Mouse (Mus musculus): ENCODE measurements at regions not wholly inside any gene's neighbourhood (a gene's known extent, or its start where the extent isn't known, plus 50 kb on each side); places are given as distances from the start of the nearest gene placed in this dataset.

DNA sequence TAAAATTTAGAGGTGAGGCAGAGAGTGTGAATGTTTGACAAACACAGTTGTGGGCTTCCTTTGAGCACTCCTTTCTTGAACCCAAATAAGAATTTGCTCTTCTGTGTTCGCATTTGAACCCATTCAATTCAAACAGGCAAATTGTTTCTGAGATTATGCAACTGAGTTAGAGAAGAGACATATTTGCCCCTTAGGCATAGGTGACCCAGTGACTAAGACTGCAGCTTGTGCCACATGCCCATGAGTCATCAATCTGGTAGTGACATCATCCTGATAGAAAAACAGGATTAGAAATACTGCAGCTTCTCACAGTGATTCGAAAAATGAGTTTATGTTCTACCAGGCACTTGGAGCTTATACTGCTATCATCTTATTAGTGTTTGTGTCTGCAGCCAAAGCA is 67.2 kb downstream of the Zfp622 start:
- DNase-seq (ENCODE audit: low spot score): no peak

DNA sequence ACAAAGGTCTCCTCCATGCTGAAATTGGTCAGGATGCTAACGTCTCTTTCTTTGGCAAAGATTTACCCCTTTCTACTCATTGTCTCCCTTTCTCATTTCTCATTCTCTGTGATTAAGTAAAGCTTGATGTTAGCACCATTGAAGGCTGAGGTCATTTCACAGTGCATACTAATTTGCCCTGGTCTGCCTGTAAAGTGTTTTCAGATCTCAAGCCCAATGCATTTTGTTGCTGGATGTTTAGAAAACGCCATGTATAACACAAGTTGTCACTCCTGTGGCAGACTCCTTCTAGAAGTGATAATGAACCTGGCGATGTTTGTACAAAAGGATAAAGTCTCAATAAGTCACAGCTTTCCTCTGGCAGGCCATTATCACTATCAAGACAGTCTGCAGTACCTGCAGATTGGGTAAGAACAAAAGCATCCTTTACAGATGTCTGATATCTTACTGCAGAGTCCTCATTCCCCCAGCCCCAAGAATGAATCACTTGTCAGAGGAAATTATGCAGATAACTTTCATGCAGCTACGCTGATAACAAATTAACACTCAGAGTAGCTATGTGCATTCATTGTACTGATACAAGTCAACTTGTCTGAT is 68.7 kb downstream of the Zfp622 start:
- DNase-seq (ENCODE audit: low spot score): no peak

DNA sequence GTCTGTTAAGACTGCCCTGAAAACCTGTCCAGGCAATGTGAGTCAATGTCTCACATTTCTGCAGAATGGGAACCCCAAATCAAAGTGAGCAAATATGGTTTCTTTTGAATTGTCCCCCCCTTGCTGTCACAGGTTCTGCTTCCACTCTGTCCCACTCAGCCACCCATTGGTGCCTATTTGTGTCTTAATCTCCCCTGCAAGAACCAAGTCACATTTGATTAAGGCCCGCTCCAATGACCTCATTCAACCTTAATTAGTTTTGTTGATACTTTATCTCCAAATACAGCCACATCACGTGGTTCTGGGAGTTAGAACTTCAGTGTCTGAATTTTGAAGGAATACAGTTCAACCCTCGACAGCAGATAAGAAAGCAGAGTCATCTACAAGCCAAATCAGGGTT is 73.9 kb downstream of the Zfp622 start:
- peak; percentile 93 for DNase-seq (ENCODE audit: low spot score)

DNA sequence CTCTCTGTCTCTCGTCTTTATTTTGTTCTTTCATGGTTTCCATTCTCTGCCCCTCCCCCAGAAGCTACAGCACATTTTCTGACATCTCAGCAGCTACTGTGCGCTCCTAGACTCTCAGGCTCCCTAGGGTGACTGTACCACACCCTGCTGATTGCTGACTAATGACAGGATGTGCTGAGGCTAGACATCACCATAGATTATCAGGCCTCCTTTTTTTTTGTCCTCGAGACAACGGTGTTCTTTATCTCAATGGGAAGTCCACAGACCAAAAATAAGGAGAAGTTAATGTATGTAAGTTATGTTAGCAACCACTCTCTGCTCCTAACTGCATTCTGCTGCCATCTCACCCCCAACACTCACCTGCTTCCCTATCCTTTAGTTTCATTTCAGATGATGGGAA is 116.0 kb downstream of the Zfp622 start:
- DNase-seq (ENCODE audit: low spot score): no peak

DNA sequence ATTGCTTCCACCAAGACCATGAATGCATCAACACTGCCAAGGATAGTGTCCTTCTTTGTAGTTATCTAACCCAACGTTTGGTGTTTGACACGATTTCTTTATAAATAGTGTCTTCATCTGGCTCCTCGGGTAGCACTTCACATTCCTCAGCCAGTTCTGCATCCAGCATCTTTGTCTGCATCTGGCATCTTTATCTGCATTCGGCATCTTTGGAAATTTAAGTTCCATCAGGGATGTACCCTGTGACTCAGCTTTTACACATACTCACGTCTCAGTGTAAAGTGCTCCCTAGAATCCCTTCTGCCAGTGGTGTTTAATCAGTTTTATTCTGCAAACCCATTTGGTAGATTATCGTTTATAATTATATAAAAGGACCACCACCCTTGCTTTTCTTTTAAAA is 123.8 kb downstream of the Zfp622 start:
- DNase-seq (ENCODE audit: low spot score): no peak

DNA sequence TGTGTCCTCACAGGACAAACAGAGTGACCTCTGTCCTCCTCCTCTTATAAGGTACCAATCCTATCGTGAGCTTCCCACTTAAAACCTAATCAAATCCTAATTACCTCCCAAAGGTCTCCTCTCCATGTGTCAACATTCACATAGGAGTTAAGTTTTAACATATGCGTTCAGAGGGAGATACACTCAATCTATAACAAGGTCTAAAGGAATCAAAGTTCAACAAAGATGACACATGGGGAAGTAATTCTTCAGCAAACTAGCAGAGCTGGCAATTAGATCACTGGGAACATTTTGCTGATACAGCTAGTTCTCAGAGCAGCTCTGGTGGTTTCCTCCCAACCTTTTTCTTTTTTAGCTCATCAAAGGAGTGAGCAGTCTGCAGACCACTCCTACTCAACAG is 160.0 kb downstream of the Zfp622 start:
- DNase-seq (ENCODE audit: low spot score): no peak

DNA sequence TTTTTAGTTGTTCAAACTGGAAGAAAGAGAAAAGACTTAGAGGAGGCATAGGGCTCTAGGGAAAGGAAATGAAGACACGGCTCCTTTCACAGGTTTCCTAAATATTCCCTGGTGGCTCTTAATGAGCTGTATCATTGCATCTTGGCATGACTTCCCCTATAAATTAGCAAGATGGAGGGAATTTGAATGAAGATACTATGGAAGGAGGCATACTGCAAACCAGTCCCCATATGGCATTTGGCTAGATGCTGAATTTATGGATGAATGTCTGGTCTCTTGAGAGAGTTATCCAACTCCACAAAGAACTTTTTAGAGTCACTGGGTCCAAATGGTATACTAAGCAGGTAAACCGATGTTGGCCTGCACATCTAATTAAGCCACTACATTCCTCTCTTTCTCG is 150.3 kb upstream of the March11 start:
- DNase-seq (ENCODE audit: low spot score): no peak

DNA sequence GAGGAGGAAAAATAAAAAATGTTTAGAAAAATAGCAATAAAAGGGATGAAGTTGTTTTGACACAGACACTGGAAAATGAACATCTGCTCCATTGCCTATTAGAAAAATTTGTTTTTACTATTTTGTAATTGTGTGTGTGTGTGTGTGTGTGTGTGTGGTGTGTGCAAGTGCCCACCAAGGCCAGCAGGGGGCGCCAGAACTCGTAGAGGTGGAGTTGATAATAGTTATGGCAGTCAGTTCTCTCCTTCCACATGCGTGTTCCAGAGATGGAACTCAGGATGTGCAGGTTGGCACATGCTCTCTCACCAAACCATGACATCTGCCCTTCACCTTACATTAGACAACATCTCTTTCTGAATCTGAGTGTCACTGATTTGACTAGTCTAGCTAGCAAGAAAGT is 123.9 kb upstream of the March11 start:
- no peak for DNase-seq (ENCODE audit: low spot score)

DNA sequence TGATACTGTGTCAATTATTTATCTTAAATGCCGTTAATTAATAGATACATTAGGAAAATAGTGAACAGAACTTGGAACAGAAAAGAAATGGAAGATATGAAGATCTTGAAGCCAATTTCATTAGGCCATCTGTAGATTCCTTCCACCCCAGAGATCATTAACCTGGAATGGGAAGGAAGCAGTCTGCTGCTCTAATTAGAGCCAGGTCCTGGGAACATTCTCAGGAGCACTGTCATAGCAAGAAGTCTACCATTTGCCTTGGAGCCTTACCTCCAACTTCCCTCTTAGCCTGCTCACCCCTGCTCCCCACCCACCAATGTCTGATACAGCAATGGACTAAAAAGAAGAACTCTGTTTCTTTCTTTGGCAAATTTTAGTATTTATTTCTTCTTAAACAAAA is 113.3 kb upstream of the March11 start:
- DNase-seq (ENCODE audit: low spot score): no peak

DNA sequence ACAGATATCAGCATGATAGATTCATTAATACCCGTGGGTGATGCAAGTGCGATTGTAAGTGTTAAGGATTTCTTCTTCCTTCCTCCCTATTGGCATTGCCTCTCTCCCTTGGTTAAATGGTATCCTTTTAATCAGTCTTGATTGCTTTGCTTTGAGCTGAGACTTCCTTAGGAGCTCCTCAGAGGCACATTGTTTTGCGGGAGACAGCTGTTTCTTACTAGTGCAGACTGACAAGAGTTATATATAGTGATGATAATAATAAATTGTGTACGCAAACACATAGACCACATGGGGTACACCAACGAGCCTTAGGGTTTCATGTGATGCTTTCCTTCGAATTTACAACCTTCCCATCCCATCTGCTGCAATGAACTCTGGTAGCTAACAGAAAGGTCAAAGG is 102.0 kb upstream of the March11 start:
- no peak for DNase-seq (ENCODE audit: low spot score)

DNA sequence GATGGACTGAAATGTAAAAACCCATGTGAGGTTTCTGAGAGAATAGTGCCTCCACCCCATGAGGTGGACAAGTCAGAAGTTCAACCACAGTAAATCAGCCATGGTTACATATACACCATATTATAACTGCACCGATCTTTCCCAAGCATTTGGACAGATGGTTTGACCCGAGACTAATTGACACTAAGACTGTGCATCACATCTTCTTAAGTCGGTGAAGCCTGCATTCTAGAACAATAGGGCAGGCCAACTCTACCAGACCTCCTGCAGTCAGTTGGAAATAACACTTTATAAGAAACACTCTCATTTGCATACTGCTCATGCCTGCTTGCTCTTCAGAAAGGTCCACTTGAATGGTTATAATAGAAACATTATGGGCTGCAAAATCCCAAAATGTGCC is 88.0 kb upstream of the March11 start:
- peak; percentile 48 for DNase-seq (ENCODE audit: low spot score)

DNA sequence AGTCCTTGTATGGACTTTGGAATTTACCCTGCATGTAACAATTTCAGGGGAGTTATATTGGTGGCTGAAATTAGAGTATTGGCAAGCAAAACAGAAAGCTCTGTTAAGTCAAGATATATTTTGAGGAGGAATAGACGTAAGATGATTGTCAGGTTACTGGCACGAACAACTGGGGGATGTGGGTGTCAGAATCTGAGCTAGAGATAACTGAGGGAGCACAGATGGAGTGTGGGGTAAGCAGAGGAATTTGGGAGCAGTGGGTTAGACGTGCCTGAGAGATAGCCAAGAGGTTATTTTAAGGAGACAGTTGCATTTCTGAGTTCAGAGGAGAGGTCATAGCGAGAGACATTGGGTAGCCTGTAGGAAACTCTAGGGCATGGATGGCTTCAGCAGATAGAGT is 80.2 kb upstream of the March11 start:
- DNase-seq (ENCODE audit: low spot score): no peak

All from retina, embryonic 14.5 days (tissue).